Mouse (Mus musculus) CH12.LX (cell line): ENCODE measurements around the gene 2610318N02Rik.
A peak's percentile ranks its signal among the peaks of the same experiment; 100 is the strongest.

ENCODE experiments used
- CHD2 ChIP-seq: IDR thresholded peaks from 2 replicates; pipeline ENCODE4 v1.6.1; 2011; ENCODE audit warnings: low read length, improper control_type of control experiment
- CTCF ChIP-seq, 2 experiments: IDR thresholded peaks in 1 of 2; conservative IDR thresholded peaks in 1 of 2; 2 replicates each; pipeline ENCODE4 v1.5.1; 2011 to 2012; ENCODE audit warnings: low read depth in 2 of 2, low read length in 2 of 2, improper control_type of control experiment in 1 of 2, inconsistent platforms in 1 of 2, mild to moderate bottlenecking in 1 of 2, moderate library complexity in 1 of 2
- ELF1 ChIP-seq: IDR thresholded peaks from 2 replicates; pipeline ENCODE4 v1.6.1; 2014; ENCODE audit warnings: low read depth, mild to moderate bottlenecking, inconsistent platforms, low read length, improper control_type of control experiment
- EP300 ChIP-seq: IDR thresholded peaks from 2 replicates; pipeline ENCODE4 v1.6.1; 2011; ENCODE audit warnings: low read length, improper control_type of control experiment
- JUND ChIP-seq: conservative IDR thresholded peaks from 2 replicates; pipeline ENCODE4 v1.6.1; 2011; ENCODE audit warnings: low read depth, low read length, improper control_type of control experiment
- MAFK ChIP-seq: IDR thresholded peaks from 2 replicates; pipeline ENCODE4 v1.6.1; 2011; ENCODE audit warnings: low read length, improper control_type of control experiment; ENCODE audit not compliant: insufficient replicate concordance
- MAX ChIP-seq: IDR thresholded peaks from 2 replicates; pipeline ENCODE4 v1.6.1; 2011; ENCODE audit warnings: low read length, improper control_type of control experiment
- MYC ChIP-seq: IDR thresholded peaks from 2 replicates; pipeline ENCODE4 v1.6.1; 2011; ENCODE audit warnings: low read depth, mild to moderate bottlenecking, improper control_type of control experiment, low read length
- POLR2A ChIP-seq: IDR thresholded peaks from 2 replicates; pipeline ENCODE4 v1.6.1; 2011; ENCODE audit warnings: low read depth, mild to moderate bottlenecking, improper control_type of control experiment, low read length
- POLR2AphosphoS2 ChIP-seq: IDR thresholded peaks from 2 replicates; pipeline ENCODE4 v1.6.1; 2011; ENCODE audit warnings: low read depth, low read length, improper control_type of control experiment
- TCF12 ChIP-seq: IDR thresholded peaks from 2 replicates; pipeline ENCODE4 v1.6.1; 2014; ENCODE audit warnings: low read depth, mild to moderate bottlenecking, inconsistent platforms, low read length, improper control_type of control experiment
- ZNF384 ChIP-seq: IDR thresholded peaks from 2 replicates; pipeline ENCODE4 v1.6.1; 2012; ENCODE audit warnings: low read depth, low read length, improper control_type of control experiment, inconsistent platforms

- TF ChIP-seq CHD2 (peak; percentile 67), POLR2AphosphoS2 (peak; percentile 91), EP300 (0 out of 2 replicates have a peak, but pooled peaks have one; percentile 11), ZNF384 (peak; percentile 62), MYC (peak; percentile 90), ELF1 (peak; percentile 97), CTCF (conservative IDR thresholded peaks at IDR 0.05 in 1 of 2, IDR thresholded peaks at IDR 0.05 in 1 of 2; ENCODE audit: low read depth in 2 of 2, low read length in 2 of 2) (no peak), POLR2A (peak; percentile 95), MAX (peak; percentile 82), MAFK (no peak), TCF12 (peak; percentile 89), JUND (no peak; the same call in 1 of the 2 replicates)
Measured at GRCm38 (mm10) chr16:17110771-17111743, 13.9 kb downstream of the 2610318N02Rik start, which contains the start of gene Ppil2.
